Mouse (Mus musculus) forebrain, postnatal 0 days (tissue): ENCODE data around the gene Lcmt2. TPM values are rescaled to one million over a fixed set of nuclear protein-coding genes. Genes with fewer than 3 reads are reported as not detected.

Experiments
- ATAC-seq: fragments of 200-750 bp; cut with Nextera tagmentation; 2 replicates; pipeline ENCODE4 v1.8.0; 2017; ENCODE audit warnings: mild to moderate bottlenecking, moderate library complexity
- DNase-seq: peaks from one replicate; pipeline ENCODE4 v3.0.0-alpha.2; 2015
- H3K27ac ChIP-seq: fragments of 300-500 bp; sonication (generic); 2 replicates; pipeline ENCODE4 v1.5.1; 2014; ENCODE audit warnings: low read depth, mild to moderate bottlenecking, antibody characterized with exemption, low read length, moderate library complexity, mixed read lengths
- H3K27me3 ChIP-seq: fragments of 300-500 bp; sonication (generic); 2 replicates; pipeline ENCODE4 v1.6.1; 2014; ENCODE audit warnings: mild to moderate bottlenecking, low read length, mixed read lengths; ENCODE audit not compliant: insufficient read depth
- H3K36me3 ChIP-seq: fragments of 300-500 bp; sonication (generic); 2 replicates; pipeline ENCODE4 v1.6.1; 2014; ENCODE audit warnings: mild to moderate bottlenecking, moderate library complexity; ENCODE audit not compliant: insufficient read depth
- H3K4me1 ChIP-seq: fragments of 300-500 bp; sonication (generic); 2 replicates; pipeline ENCODE4 v1.6.1; 2014; ENCODE audit warnings: antibody characterized with exemption; ENCODE audit not compliant: insufficient read depth
- H3K4me2 ChIP-seq: fragments of 300-500 bp; sonication (generic); 2 replicates; pipeline ENCODE4 v1.6.1; 2014; ENCODE audit warnings: low read depth, mild to moderate bottlenecking, moderate library complexity
- H3K4me3 ChIP-seq: fragments of 300-500 bp; sonication (generic); 2 replicates; pipeline ENCODE4 v1.5.1; 2014; ENCODE audit warnings: low read depth, low read length, mixed read lengths
- H3K9ac ChIP-seq: fragments of 300-500 bp; sonication (generic); 2 replicates; pipeline ENCODE4 v1.6.1; 2014; ENCODE audit warnings: mild to moderate bottlenecking
- H3K9me3 ChIP-seq: fragments of 300-500 bp; sonication (generic); 2 replicates; pipeline ENCODE4 v1.6.1; 2016; ENCODE audit warnings: low read length
- CTCF ChIP-seq: sonication (generic); IDR thresholded peaks from 2 replicates; pipeline ENCODE4 v1.5.1; 2016; ENCODE audit warnings: antibody characterized with exemption, control low read depth, low read depth
- WGBS: fragments of 180-500 bp; shearing (Covaris S2); extraction: QIAGEN DNeasy Blood & Tissue Kit; methylation state at CpG from one replicate; pipeline ENCODE4 v1.1.7; 2014; 5-methylcytosine and 5-hydroxymethylcytosine counted together
- polyA plus RNA-seq: library from polyadenylated mRNA; unstranded; fragments of >200 nt; fragmentation: Nextera tagmentation; extraction: Ambion mirVana; gene quantifications from 2 replicates; pipeline ENCODE4 v1.2.1, GENCODE M21; 2015
- total RNA-seq: library from RNA; depleted of rRNA; stranded (reverse); fragments of >200 nt; gene quantifications from 2 replicates; pipeline ENCODE4 v1.2.3, GENCODE M21; 2014; rRNA removed

The Lcmt2 gene
- total and polyA plus RNA-seq, 2 experiments from 2014 or later, result 12.0 to 16.3 TPM

DNA sequence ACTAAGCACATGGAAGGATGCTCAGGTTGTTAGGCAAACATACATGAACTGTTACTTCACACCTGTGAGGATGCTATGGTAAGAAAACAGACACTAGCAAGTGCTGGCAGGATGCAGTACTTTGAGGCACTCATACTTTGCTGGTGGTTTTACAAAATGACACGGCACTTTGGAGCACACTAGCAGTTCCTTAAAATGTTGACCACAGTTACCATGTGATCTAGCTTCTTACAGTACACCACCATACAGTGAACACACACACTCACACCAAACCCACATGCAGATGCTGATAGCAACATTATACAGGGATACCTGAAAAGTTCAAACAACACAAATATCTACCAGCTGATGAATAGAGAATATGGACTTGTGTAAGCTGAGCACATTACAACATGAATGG is 57.8 kb downstream of the Lcmt2 start:
- Histone ChIP-seq H3K36me3 (no peaks in the 10 kb centered on the region), H3K27ac (no peak overlapping the region), H3K4me1 (no peaks in the 10 kb centered on the region), H3K4me2 (no peak overlapping the region), H3K27me3 (no peaks in the 10 kb centered on the region), H3K4me3 (no peak overlapping the region), H3K9ac (no peak overlapping the region), H3K9me3 (no peaks in the 10 kb centered on the region)
- no peak for TF ChIP-seq CTCF
- 63% methylated on average over 1 of the region's 1 CpGs for WGBS
- ATAC-seq, result no peak
- DNase-seq, result no peak

Other genes with a start within 250 kb of the Lcmt2 start
- 25.5 and 29.8 TPM in 2 replicates for gene Ubr1, start 169.9 kb downstream of the Lcmt2 start, total RNA-seq
- gene Ubr1, start 169.9 kb downstream of the Lcmt2 start, polyA plus RNA-seq, result 14.6 and 25.0 TPM in 2 replicates
- 16.3 and 17.3 TPM in 2 replicates for gene Tmem62, start 163.6 kb downstream of the Lcmt2 start, total RNA-seq
- gene Tmem62, start 163.6 kb downstream of the Lcmt2 start, polyA plus RNA-seq, result 9.3 and 11.6 TPM in 2 replicates
- gene Ccndbp1, start 132.2 kb downstream of the Lcmt2 start, total RNA-seq, result 63.3 and 65.8 TPM in 2 replicates
- 82.0 and 85.0 TPM in 2 replicates for gene Ccndbp1, start 132.2 kb downstream of the Lcmt2 start, polyA plus RNA-seq
- gene Epb42, start 103.6 kb downstream of the Lcmt2 start, total RNA-seq, result 0.46 TPM in 1 of 2 replicates, not detected in the other
- gene Epb42, start 103.6 kb downstream of the Lcmt2 start, polyA plus RNA-seq, result 0.06 TPM in 1 of 2 replicates, not detected in the other
- not detected in 2 replicates for gene Tgm5, start 54.8 kb downstream of the Lcmt2 start, total RNA-seq
- 0.07 TPM in 1 of 2 replicates, not detected in the other for gene Tgm5, start 54.8 kb downstream of the Lcmt2 start, polyA plus RNA-seq
- gene Tgm7, start 30.9 kb downstream of the Lcmt2 start, total RNA-seq, result not detected in 2 replicates
- not detected in 2 replicates for gene Tgm7, start 30.9 kb downstream of the Lcmt2 start, polyA plus RNA-seq
- 21.8 and 24.2 TPM in 2 replicates for gene Adal, start 225 bp downstream of the Lcmt2 start, total RNA-seq
- gene Adal, start 225 bp downstream of the Lcmt2 start, polyA plus RNA-seq, result 19.4 and 23.4 TPM in 2 replicates
- gene Tubgcp4, start 30.0 kb upstream of the Lcmt2 start, total RNA-seq, result 26.1 and 29.7 TPM in 2 replicates
- 12.4 and 18.5 TPM in 2 replicates for gene Tubgcp4, start 30.0 kb upstream of the Lcmt2 start, polyA plus RNA-seq
- 7.4 and 8.0 TPM in 2 replicates for gene Zscan29, start 30.5 kb upstream of the Lcmt2 start, total RNA-seq
- 3.5 and 4.9 TPM in 2 replicates for gene Zscan29, start 30.5 kb upstream of the Lcmt2 start, polyA plus RNA-seq
- gene Trp53bp1, start 130.8 kb upstream of the Lcmt2 start, total RNA-seq, result 154 and 183 TPM in 2 replicates
- gene Trp53bp1, start 130.8 kb upstream of the Lcmt2 start, polyA plus RNA-seq, result 49.9 and 80.9 TPM in 2 replicates
- gene Map1a, start 148.9 kb upstream of the Lcmt2 start, total RNA-seq, result 75.6 and 76.0 TPM in 2 replicates
- gene Map1a, start 148.9 kb upstream of the Lcmt2 start, polyA plus RNA-seq, result 18.1 and 27.4 TPM in 2 replicates
- 11.1 and 12.4 TPM in 2 replicates for gene Ppip5k1, start 214.7 kb upstream of the Lcmt2 start, total RNA-seq
- gene Ppip5k1, start 214.7 kb upstream of the Lcmt2 start, polyA plus RNA-seq, result 10.9 and 13.6 TPM in 2 replicates
- gene Ckmt1, start 217.1 kb upstream of the Lcmt2 start, total RNA-seq, result 73.2 and 77.4 TPM in 2 replicates
- 69.3 and 80.6 TPM in 2 replicates for gene Ckmt1, start 217.1 kb upstream of the Lcmt2 start, polyA plus RNA-seq
- gene Strc, start 246.5 kb upstream of the Lcmt2 start, total RNA-seq, result not detected in 2 replicates
- not detected in 2 replicates for gene Strc, start 246.5 kb upstream of the Lcmt2 start, polyA plus RNA-seq